Mouse (Mus musculus) B cell, adult 67 days (primary cell): ENCODE data around the gene Tmem221. TPM values are rescaled to one million over a fixed set of nuclear protein-coding genes. Genes with fewer than 3 reads are reported as not detected.

Experiments used
- total RNA-seq, 2 experiments: library from RNA; stranded (reverse); gene quantifications; 4 replicates each; pipeline ENCODE4 v1.2.4; 2023

Gene Tmem221
- total RNA-seq: not detected

DNA sequence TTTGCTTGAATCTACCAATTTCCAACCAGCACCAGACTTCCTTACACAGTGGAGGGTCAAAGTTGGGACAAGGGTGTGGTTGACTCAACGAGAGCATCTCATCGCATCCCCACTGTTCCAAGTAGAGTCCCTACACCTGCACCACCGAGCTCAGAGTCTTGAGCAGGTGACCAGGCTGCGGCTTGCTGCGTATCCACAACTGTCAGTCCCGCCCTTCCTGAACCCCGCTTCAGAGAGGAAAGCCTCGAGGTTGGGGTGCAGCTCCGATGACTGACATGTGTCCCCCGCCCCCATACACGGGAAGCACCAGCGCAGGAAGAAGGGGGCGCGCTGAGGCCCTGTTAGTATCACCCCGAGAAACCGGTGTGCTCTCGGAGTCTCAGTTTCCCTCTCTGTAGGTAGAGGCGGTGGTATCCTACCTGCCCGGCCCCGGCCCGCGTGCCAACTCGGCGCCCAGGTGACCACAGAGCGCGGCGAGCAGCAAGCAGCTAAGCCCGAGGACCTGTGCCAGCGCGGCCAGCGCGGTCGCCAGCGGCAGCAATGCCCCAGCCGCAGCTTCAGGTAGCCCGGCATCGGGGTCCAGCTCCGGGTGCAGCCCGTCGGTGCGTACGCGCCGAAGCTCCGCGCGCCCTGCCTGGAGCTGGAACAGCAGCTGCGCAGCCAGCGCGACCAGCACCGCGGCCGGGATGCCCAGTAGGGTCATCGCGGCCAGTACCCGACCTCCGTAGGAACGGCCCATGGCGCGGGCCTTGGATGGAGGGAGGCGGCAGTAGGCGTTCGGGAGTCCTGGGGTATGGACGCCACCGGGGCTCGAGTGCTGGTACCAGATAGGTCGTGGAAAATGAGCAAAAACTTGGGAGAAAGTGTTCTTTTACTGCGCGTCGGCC lies at the start of gene Tmem221:
Tmem221 (minus strand) TSS at position 801 of the 887 bp plus-strand sequence.

DNA sequence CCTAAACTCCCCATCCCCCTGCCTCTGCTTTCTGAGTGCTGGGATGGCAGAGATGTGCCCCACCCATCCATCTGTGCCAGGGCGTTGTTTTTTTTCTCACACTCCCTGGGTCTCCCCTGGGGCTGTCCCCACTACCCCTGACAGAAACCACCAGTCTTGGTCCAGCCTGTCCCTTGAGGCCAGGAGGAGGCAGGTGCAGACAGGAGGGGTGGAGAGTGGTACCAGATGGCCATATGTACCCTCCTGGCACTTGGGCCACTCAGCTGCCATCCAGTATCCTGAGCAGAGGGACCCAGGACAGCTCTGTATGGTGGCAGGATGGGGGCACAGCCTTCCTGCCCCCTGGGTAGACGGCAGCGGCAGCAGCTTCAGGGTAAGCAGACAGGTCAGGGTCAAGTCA lies 38.8 kb upstream of the Tmem221 start, which contains the start of gene Fam129c:
Fam129c (plus strand) TSS at position 198 of the 400 bp plus-strand sequence.

DNA sequence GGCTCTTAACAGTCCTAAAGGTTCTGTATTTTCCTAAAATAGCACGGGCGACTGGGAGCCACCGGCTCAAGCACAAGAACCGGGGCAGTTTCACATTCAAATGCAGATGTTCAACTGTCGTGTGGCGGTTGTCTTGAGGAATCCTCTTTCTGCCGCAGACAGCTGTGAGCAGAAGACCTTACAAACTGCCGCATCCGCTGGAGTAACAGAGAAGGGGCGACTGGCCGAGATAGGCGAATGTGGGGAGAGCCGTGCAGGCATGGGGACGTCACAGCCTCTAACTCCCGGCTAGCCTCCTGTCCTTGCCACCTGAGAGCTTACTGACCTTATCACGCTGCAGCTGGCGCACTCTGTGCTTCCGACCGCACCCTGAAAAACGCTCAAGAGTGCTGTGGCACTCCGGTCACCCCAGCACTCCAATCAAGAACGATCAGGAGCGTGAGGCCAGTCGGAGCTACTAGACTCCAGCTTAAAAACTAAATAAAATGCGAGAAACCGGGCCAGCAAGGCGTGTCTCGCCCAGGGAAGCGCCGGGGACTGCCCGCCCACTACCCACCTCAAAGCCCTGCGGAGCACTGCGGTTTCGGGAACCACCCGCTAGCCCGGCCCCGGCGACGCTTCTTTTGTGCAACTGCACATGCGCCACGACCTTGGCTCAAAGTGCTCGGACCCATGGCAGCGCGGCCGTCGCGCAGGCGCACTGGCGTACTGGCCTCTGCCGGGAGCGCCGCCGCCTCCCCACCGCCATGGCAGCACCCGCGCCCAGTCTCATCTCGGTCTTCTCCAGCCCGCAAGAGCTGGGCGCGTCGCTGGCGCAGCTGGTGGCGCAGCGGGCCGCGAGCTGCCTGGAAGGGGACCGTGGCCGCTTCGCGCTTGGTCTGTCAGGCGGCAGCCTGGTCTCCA lies 33.1 kb upstream of the Tmem221 start, which contains the start of gene Pgls:
Pgls (plus strand) TSS at position 706 of the 903 bp plus-strand sequence.

DNA sequence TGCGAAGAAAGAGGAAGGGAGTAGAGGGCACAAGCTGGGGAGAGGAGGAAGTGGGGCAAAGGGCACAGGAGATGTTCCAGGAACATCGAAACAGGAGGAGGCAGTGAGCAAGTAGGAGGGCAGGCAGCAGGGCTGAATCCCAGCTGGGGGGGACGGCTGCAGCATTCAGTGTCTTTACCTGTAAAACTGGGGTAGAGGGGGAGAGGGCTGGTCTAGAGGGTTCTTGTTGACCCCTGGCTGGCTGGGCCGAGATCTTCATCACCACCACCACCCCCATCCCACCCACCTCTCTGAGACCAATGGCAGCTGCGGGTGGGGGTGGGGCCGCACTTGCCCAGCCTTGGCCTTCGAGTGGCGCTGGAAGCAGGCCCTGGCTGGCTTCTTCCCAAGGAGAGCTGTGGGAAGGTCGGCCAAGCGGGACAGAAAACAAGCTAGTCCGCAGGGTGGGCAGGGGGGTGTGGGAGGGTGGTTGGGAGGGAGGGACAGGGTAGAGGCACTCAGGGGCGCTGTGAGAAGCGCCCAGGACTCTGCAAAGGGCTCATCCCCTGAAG lies 9.8 kb upstream of the Tmem221 start, which contains the start of gene Slc27a1:
Slc27a1 (plus strand) TSS at position 496 of the 551 bp plus-strand sequence.

DNA sequence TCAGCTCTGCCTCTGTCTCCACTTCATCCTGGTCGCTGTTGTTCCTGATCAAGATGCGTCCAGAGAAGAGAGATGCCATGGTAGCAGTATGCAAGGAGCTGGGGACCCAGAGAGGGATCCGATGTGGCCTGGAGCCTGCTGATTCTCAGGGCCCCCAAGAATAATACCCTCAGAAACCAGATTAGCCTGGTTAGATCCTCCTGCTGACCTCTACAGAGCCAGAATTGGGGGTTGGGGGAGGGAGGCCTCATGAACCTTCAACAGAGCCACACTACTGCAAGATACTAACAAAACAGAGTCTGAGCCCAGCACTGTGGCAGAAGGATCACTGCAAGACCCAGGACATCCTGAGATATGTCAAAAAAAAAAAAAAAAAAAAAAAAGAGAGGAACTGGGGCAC lies 7.8 kb upstream of the Tmem221 start, which contains the start of gene Nxnl1:
Nxnl1 (minus strand) TSS at position 101 of the 400 bp plus-strand sequence.

DNA sequence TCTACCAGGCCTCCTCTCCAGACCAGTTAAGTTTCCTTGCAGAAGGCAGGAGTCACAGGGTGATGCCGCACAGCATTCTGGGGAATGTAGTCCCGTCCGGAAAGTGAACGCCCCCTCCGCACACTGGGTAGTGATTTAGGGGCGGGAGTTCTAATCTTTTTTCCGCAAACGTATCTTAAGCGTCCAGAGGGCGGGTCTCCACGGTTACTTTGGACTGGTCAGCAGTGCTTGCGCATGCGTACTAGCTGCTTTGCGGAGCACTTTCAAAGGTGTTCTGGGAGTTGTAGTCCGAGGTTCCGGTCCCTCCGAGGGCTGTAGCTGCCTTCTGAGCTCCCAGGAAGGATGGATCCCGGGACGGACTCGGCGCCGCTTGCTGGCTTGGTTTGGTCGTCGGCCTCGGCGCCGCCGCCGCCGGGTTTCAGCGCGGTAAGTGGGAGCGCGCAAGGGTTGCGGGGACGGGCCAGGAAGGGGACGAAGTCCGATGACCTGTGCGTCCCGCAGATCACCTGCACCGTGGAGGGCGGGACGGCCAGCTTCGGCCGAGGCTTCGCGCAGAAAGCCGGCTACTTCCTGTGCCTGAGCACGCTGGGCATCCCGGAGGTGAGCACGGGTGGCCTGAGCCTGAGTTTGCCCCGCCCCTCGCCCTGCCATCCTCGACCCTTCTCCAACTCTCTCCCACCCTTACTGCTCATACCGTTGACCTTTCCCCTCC lies 15.9 kb downstream of the Tmem221 start, which contains the start of gene Mvb12a:
Mvb12a (plus strand) TSS at position 291 of the 712 bp plus-strand sequence.

DNA sequence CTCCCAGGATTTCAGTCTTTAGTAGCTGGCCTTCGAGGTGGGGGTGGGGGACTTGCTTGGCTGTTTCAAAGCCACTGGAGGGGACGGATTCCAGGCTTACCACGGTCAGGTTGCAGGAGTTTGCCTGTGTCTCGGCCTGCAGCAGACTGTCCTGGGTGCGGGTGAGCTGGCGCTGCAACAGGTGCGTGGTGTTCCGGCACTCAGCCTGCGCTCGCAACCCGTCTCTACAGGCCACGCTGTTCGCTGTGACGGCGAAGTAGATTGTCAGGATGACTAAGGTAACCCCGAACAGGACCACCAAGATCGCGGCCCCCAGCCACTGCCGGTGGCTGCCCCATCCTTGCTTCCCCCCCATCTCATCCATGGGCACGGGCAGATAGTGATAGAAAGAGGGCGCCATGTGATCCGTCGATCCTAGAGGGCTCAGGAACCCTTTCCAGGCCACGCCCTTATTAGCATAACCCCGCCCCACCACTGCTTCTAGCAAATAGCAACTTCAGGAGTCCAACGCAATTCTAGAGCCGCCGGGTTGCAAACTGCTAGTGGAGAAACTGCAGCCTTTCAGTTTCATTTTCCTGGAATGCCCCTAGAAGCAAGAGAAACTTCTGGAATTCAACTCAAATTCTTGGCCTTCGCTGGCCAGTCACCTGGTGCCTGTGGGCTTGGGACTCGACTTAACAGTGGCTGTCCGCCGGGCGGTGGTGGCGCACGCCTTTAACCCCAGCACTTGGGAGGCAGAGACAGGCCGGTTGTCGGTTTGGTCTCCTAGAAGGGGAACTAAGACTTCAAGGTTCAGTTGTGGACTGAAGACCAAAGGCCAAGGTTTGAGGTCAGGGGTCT lies 21.4 kb downstream of the Tmem221 start, which contains the start of gene Bst2:
Bst2 (minus strand) TSS at position 429 of the 840 bp plus-strand sequence.

DNA sequence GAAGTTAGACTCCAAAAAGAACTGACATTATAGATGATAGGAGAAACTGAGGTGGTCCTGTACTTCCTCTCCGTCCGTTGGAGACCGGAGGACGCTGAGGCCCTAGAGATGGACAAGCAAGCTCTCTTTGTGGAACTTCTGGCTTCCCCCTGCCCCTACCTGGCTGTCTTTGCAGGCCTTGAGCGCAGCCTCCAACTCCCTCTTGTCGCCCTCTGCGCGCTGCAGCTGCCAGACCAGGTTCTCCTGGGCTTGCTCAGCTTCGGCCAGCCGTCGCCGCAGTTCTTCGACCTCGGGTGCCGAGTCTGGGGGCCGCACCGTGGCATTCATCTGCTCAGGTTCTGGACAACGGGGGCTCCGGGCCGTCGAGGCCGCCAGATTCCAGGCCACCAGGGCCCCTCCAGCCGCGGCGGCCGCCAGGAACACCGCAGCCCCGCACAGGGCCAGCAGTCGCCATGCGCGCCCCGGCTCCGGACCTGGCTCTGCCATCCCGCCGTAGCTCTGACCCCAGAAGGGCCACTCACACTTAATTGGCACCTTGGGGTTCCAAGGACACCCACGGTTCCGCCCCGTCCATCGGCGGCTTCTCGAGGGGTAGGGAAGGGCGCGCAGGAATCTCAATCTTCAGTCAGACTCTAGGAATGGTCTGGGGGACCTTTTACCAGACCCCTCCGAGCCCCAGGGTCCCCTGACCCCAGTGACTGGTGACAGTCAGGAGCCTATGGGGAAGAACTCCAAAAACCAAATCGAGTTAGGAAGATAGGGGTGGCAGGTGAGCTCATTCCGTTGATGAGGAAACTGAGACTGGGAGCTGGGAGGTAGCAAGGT lies 33.2 kb downstream of the Tmem221 start, which contains the start of gene Ccdc194:
Ccdc194 (minus strand) TSS at position 486 of the 825 bp plus-strand sequence.

DNA sequence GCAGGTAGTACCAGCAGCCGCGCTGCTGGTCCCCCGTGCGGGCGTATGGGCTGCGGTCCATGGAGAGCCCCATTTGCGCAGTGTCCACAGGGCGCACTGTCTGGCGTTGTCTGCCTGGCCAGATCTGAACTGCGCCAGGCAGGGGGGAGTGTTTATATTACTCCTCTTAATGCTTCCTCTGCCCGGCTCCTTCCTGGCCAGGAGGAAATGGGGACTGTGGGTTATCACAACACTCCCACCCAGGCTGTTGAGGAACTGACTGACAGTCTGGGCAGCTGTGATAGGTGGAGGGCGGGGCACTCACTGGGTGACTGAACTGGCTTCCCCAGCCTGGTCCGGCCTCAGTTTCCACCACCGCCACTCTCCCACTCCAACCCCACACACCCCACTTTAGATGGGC lies 47.0 kb downstream of the Tmem221 start, which contains the start of gene Plvap:
Plvap (minus strand) TSS at position 109 of the 400 bp plus-strand sequence.

Other genes starting within 250 kb of the Tmem221 start
- gene Use1, start 192.0 kb downstream of the Tmem221 start, total RNA-seq: 100 to 1,000 TPM; 258 to 270 TPM
- gene Ocel1, start 187.6 kb downstream of the Tmem221 start, total RNA-seq: 10 to 100 TPM; 22.3 to 26.9 TPM
- gene Nr2f6, start 176.9 kb downstream of the Tmem221 start, total RNA-seq: 10 to 100 TPM; 15.1 to 18.0 TPM
- not detected for gene Ushbp1, start 163.1 kb downstream of the Tmem221 start, total RNA-seq
- 100 to 1,000 TPM in 1 of 2 experiments, 10 to 100 TPM in 1; 84.4 to 121 TPM for gene Babam1, start 162.0 kb downstream of the Tmem221 start, total RNA-seq
- gene Ankle1, start 152.9 kb downstream of the Tmem221 start, total RNA-seq: 1 to 10 TPM in 1 of 2 experiments, not detected in 1; 1.5 TPM
- gene Abhd8, start 95.2 kb downstream of the Tmem221 start, total RNA-seq: 10 to 100 TPM; 11.8 to 15.0 TPM
- 10 to 100 TPM; 32.9 to 38.4 TPM for gene Mrpl34, start 93.9 kb downstream of the Tmem221 start, total RNA-seq
- 100 to 1,000 TPM; 113 to 125 TPM for gene Dda1, start 89.7 kb downstream of the Tmem221 start, total RNA-seq
- gene Ano8, start 72.9 kb downstream of the Tmem221 start, total RNA-seq: 10 to 100 TPM; 13.9 to 14.8 TPM
- gene Gtpbp3, start 70.8 kb downstream of the Tmem221 start, total RNA-seq: 10 to 100 TPM; 22.3 to 22.4 TPM
- under 1 TPM in 1 of 2 experiments, not detected in 1; 0.27 TPM for gene Plvap, start 47.1 kb downstream of the Tmem221 start, total RNA-seq
- not detected for gene Ccdc194, start 33.2 kb downstream of the Tmem221 start, total RNA-seq
- gene Bst2, start 21.4 kb downstream of the Tmem221 start, total RNA-seq: 10 to 100 TPM; 24.4 to 37.1 TPM
- gene Mvb12a, start 15.9 kb downstream of the Tmem221 start, total RNA-seq: 10 to 100 TPM; 47.0 to 50.1 TPM
- gene Nxnl1, start 7.7 kb upstream of the Tmem221 start, total RNA-seq: not detected
- 10 to 100 TPM; 10.2 to 10.8 TPM for gene Slc27a1, start 10.0 kb upstream of the Tmem221 start, total RNA-seq
- gene Pgls, start 33.3 kb upstream of the Tmem221 start, total RNA-seq: 100 to 1,000 TPM; 106 to 110 TPM
- gene Fam129c, start 38.8 kb upstream of the Tmem221 start, total RNA-seq: 100 to 1,000 TPM; 128 to 172 TPM
- gene Colgalt1, start 52.1 kb upstream of the Tmem221 start, total RNA-seq: 100 to 1,000 TPM; 126 to 133 TPM
- gene Unc13a, start 112.9 kb upstream of the Tmem221 start, total RNA-seq: 1 to 10 TPM in 1 of 2 experiments, under 1 TPM in 1; 0.12 to 1.9 TPM
- gene Jak3, start 117.4 kb upstream of the Tmem221 start, total RNA-seq: 10 to 100 TPM; 81.2 to 87.3 TPM
- gene Insl3, start 130.3 kb upstream of the Tmem221 start, total RNA-seq: 10 to 100 TPM; 31.2 to 43.9 TPM
- gene B3gnt3, start 142.9 kb upstream of the Tmem221 start, total RNA-seq: under 1 TPM; 0.70 to 0.83 TPM
- gene Fcho1, start 166.8 kb upstream of the Tmem221 start, total RNA-seq: 100 to 1,000 TPM; 204 to 208 TPM